Mouse (Mus musculus) heart, embryonic 13.5 days (tissue): ENCODE measurements around the gene Pygo2. TPM values are rescaled to one million over a fixed set of nuclear protein-coding genes. Genes with fewer than 3 reads are reported as not detected.

ENCODE experiments used
- ATAC-seq: fragments of 200-750 bp; cut with Nextera tagmentation; 2 replicates; pipeline ENCODE4 v1.8.0; 2017; ENCODE audit warnings: moderate TSS enrichment; ENCODE audit not compliant: insufficient number of reproducible peaks, low FRiP score, low TSS enrichment; ENCODE audit errors: extremely low read depth
- H3K27ac ChIP-seq: fragments of 300-500 bp; sonication (generic); replicated peaks from 2 replicates; pipeline ENCODE4 v1.5.1; 2015; ENCODE audit warnings: moderate library complexity, mild to moderate bottlenecking, inconsistent platforms
- H3K27me3 ChIP-seq: fragments of 300-500 bp; sonication (generic); replicated peaks from 2 replicates; pipeline ENCODE4 v1.6.1; 2015; ENCODE audit warnings: mild to moderate bottlenecking, inconsistent platforms
- H3K36me3 ChIP-seq: fragments of 300-500 bp; sonication (generic); 2 replicates; pipeline ENCODE4 v1.6.1; 2015; ENCODE audit warnings: mild to moderate bottlenecking, inconsistent platforms
- H3K4me1 ChIP-seq: fragments of 300-500 bp; sonication (generic); 2 replicates; pipeline ENCODE4 v1.6.1; 2015; ENCODE audit warnings: inconsistent platforms
- H3K4me2 ChIP-seq: fragments of 300-500 bp; sonication (generic); 2 replicates; pipeline ENCODE4 v1.6.1; 2015; ENCODE audit warnings: inconsistent platforms, mild to moderate bottlenecking, moderate library complexity
- H3K4me3 ChIP-seq: fragments of 300-500 bp; sonication (generic); 2 replicates; pipeline ENCODE4 v1.5.1; 2015; ENCODE audit warnings: moderate library complexity, mild to moderate bottlenecking, inconsistent platforms
- H3K9ac ChIP-seq: fragments of 300-500 bp; sonication (generic); 2 replicates; pipeline ENCODE4 v1.6.1; 2015; ENCODE audit warnings: inconsistent platforms, mild to moderate bottlenecking, moderate library complexity
- H3K9me3 ChIP-seq: fragments of 300-500 bp; sonication (generic); 2 replicates; pipeline ENCODE4 v1.6.1; 2016; ENCODE audit warnings: inconsistent platforms
- WGBS: fragments of 180-500 bp; shearing (Covaris S2); methylation state at CpG from one replicate; pipeline ENCODE4 v1.1.7; 2015; ENCODE audit warnings: mixed read lengths; 5-methylcytosine and 5-hydroxymethylcytosine counted together
- polyA plus RNA-seq: library from polyadenylated mRNA; unstranded; fragments of >200 nt; fragmentation: Nextera tagmentation; extraction: Ambion mirVana; gene quantifications from 2 replicates; pipeline ENCODE4 v1.2.1, GENCODE M21; 2015

Pygo2 gene
- polyA plus RNA-seq, 1 experiment from 2014 or later, result 24.3 TPM

GRCm38 (mm10) chr3:89394006-89394893, 35.8 kb upstream of the Pygo2 start, which contains the start of gene Zbtb7b:
Zbtb7b (minus strand) TSS chr3:89394776.
- peak; percentile 33 for ATAC-seq
- peak within 1 kb of the TSS; percentile 97 for H3K27ac ChIP-seq
- H3K4me1 ChIP-seq, result peaks cover 44% of the 10 kb centered on the region
- H3K4me3 ChIP-seq, result peak within 1 kb of the TSS; percentile 76
- H3K36me3 ChIP-seq, result peaks cover under 1% of the 10 kb centered on the region; the same call in 1 of the 2 replicates
- H3K9me3 ChIP-seq, result no peaks in the 10 kb centered on the region
- WGBS, result under 1% methylated on average over 36 of the region's 42 CpGs
- H3K4me2 ChIP-seq, result peak within 1 kb of the TSS; percentile 97
- no peaks in the 10 kb centered on the region for H3K27me3 ChIP-seq
- peak within 1 kb of the TSS; percentile 87 for H3K9ac ChIP-seq

GRCm38 (mm10) chr3:89394894-89395256, 35.1 kb upstream of the Pygo2 start:
- H3K27ac ChIP-seq, result peak overlapping the region; percentile 97
- WGBS, result 1% methylated on average over 12 of the region's 12 CpGs
- no peaks in the 10 kb centered on the region for H3K27me3 ChIP-seq
- H3K4me2 ChIP-seq, result peak overlapping the region; percentile 97
- peak overlapping the region; percentile 76 for H3K4me3 ChIP-seq
- H3K36me3 ChIP-seq, result peaks cover 7% of the 10 kb centered on the region
- peak overlapping the region; percentile 87 for H3K9ac ChIP-seq
- ATAC-seq, result peak; percentile 5; the same call in 1 of the 2 replicates
- H3K9me3 ChIP-seq, result no peaks in the 10 kb centered on the region
- H3K4me1 ChIP-seq, result peaks cover 38% of the 10 kb centered on the region

DNA sequence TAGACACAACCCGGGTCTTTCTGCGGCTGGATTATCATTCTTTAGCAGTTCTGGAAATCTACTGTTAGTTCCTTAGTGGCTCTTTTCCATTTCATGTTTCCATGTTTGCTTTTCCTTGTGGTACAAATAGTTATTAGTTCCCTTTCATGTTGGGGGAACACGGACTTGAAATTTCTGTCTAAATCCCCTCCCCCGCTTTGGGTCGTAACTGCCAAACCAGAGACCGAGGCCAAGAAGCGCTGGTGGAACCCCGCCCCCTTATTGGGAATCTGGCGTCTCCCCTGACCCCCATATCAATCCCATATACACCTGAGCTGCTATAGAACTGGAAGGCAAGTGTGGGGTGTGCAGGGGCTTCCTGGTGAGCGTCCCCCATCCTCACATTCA, 34.6 kb upstream of the Pygo2 start:
- peak overlapping the region; percentile 97 for H3K4me2 ChIP-seq
- peak overlapping the region; percentile 87 for H3K9ac ChIP-seq
- peak overlapping the region; percentile 97 for H3K27ac ChIP-seq
- H3K4me1 ChIP-seq, result peaks cover 33% of the 10 kb centered on the region
- H3K9me3 ChIP-seq, result no peaks in the 10 kb centered on the region
- H3K4me3 ChIP-seq, result peak overlapping the region; percentile 76
- H3K36me3 ChIP-seq, result peaks cover 12% of the 10 kb centered on the region
- H3K27me3 ChIP-seq, result no peaks in the 10 kb centered on the region
- ATAC-seq, result no peak
- 3% methylated on average over 10 of the region's 10 CpGs for WGBS

GRCm38 (mm10) chr3:89395806-89396653, 34.0 kb upstream of the Pygo2 start:
- Histone ChIP-seq H3K27ac (peak overlapping the region; percentile 97), H3K27me3 (no peaks in the 10 kb centered on the region), H3K4me3 (peak overlapping the region; percentile 76), H3K4me2 (peak overlapping the region; percentile 97), H3K9me3 (no peaks in the 10 kb centered on the region), H3K9ac (peak overlapping the region; percentile 87), H3K36me3 (peaks cover 17% of the 10 kb centered on the region), H3K4me1 (peaks cover 27% of the 10 kb centered on the region)
- WGBS, result under 1% methylated on average over 37 of the region's 44 CpGs
- no peak for ATAC-seq

GRCm38 (mm10) chr3:89396654-89397005, 33.4 kb upstream of the Pygo2 start:
- Histone ChIP-seq H3K27ac (peak overlapping the region; percentile 97), H3K4me1 (peaks cover 21% of the 10 kb centered on the region), H3K27me3 (no peaks in the 10 kb centered on the region)

GRCm38 (mm10) chr3:89401329-89401728, 28.7 kb upstream of the Pygo2 start:
- ATAC-seq, result no peak
- no peak overlapping the region for H3K4me2 ChIP-seq
- H3K36me3 ChIP-seq, result peaks cover 69% of the 10 kb centered on the region
- H3K9ac ChIP-seq, result no peak overlapping the region
- H3K27me3 ChIP-seq, result no peaks in the 10 kb centered on the region
- H3K9me3 ChIP-seq, result no peaks in the 10 kb centered on the region
- H3K27ac ChIP-seq, result no peak overlapping the region
- 85% methylated on average over 7 of the region's 7 CpGs for WGBS
- H3K4me1 ChIP-seq, result peaks cover 7% of the 10 kb centered on the region
- H3K4me3 ChIP-seq, result no peak overlapping the region

More at GRCm38 (mm10) chr3:89396654-89397005, 33.4 kb upstream of the Pygo2 start:
- Histone ChIP-seq H3K9me3 (no peaks in the 10 kb centered on the region), H3K36me3 (peaks cover 23% of the 10 kb centered on the region), H3K4me2 (peak overlapping the region; percentile 97), H3K9ac (peak overlapping the region; percentile 87), H3K4me3 (peak overlapping the region; percentile 76)
- no peak for ATAC-seq
- 1% methylated on average over 4 of the region's 4 CpGs for WGBS

- no peaks in the 10 kb centered on the region for H3K27me3 ChIP-seq
- WGBS, result 84% methylated on average over 5 of the region's 5 CpGs
- no peaks in the 10 kb centered on the region for H3K9me3 ChIP-seq
- H3K4me2 ChIP-seq, result no peak within 1 kb of the TSS
- ATAC-seq, result no peak
- H3K36me3 ChIP-seq, result peaks cover 79% of the 10 kb centered on the region
- H3K9ac ChIP-seq, result no peak within 1 kb of the TSS
- no peak within 1 kb of the TSS for H3K4me3 ChIP-seq
- H3K4me1 ChIP-seq, result no peaks in the 10 kb centered on the region
- H3K27ac ChIP-seq, result no peak within 1 kb of the TSS
These were observed 27.3 kb upstream of the Pygo2 start, which contains the start of gene Lenep for GRCm38 (mm10) chr3:89402693-89403092. Lenep (minus strand) TSS chr3:89402793.

GRCm38 (mm10) chr3:89406887-89407286, 23.1 kb upstream of the Pygo2 start:
- Histone ChIP-seq H3K9ac (no peak overlapping the region), H3K4me3 (no peak overlapping the region), H3K27me3 (no peaks in the 10 kb centered on the region), H3K9me3 (no peaks in the 10 kb centered on the region), H3K27ac (no peak overlapping the region), H3K4me1 (peaks cover 10% of the 10 kb centered on the region), H3K4me2 (no peak overlapping the region), H3K36me3 (peaks cover 67% of the 10 kb centered on the region)
- 92% methylated on average over 6 of the region's 6 CpGs for WGBS
- ATAC-seq, result no peak

DNA sequence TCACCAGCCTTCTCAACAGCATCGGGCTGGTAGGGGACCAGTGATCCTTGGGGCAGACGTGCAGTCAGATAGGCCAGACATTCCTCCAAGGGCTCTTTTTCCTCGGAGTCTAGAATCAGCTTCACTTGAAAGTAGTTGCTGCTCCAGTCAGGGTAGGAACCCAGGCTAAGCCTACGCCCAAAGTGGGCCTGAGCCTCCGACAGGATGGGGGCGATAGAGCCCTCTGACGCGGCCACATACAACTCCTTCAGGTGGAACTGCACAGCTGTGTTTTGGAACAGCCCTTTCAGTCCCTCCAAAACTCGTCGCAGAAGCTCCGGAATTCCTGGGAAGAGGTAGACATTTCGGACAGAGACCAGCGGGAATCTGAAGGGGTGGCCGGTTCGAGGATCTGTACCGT, 21.6 kb upstream of the Pygo2 start:
- no peak for ATAC-seq
- no peaks in the 10 kb centered on the region for H3K27me3 ChIP-seq
- H3K9ac ChIP-seq, result no peak overlapping the region
- 48% methylated on average over 16 of the region's 16 CpGs for WGBS
- peaks cover 10% of the 10 kb centered on the region for H3K4me1 ChIP-seq
- H3K27ac ChIP-seq, result no peak overlapping the region
- H3K36me3 ChIP-seq, result peaks cover 57% of the 10 kb centered on the region
- no peaks in the 10 kb centered on the region for H3K9me3 ChIP-seq
- H3K4me3 ChIP-seq, result no peak overlapping the region
- H3K4me2 ChIP-seq, result no peak overlapping the region

- Histone ChIP-seq H3K9me3 (no peaks in the 10 kb centered on the region), H3K27ac (no peak overlapping the region), H3K4me3 (no peak overlapping the region), H3K9ac (no peak overlapping the region), H3K27me3 (no peaks in the 10 kb centered on the region), H3K4me2 (no peak overlapping the region), H3K36me3 (peaks cover 56% of the 10 kb centered on the region), H3K4me1 (peaks cover 10% of the 10 kb centered on the region)
- no peak for ATAC-seq
- whole genome bisulfite sequencing, result 88% methylated on average over 3 of the region's 3 CpGs
These were observed 20.3 kb upstream of the Pygo2 start for GRCm38 (mm10) chr3:89409701-89410100.

DNA sequence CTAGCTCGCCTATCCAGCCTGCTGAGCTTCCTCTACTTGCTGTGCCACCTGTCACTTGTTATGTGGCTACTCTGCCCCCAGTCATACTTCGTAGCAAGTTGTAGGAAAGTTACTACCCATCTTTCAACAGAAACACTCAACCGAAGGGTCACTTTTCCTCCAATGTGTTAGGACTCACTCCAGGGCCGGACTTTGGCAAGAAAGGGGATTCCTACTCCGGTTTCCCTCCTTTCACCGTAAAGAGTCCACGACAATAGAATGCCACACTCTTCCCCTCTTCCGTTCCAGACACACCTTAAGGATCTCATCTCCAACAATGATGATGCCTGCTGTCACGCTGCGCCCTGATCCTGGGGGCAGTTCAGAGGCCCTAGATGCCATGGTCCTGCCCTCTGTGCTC, 19.1 kb upstream of the Pygo2 start:
- no peak for ATAC-seq
- peak overlapping the region; percentile 85 for H3K9ac ChIP-seq
- H3K4me1 ChIP-seq, result peaks cover 10% of the 10 kb centered on the region
- peak overlapping the region; percentile 87 for H3K4me2 ChIP-seq
- peaks cover 56% of the 10 kb centered on the region for H3K36me3 ChIP-seq
- no peaks in the 10 kb centered on the region for H3K9me3 ChIP-seq
- no peaks in the 10 kb centered on the region for H3K27me3 ChIP-seq
- 0 out of 2 replicates have a peak overlapping the region, but pooled peaks have one; percentile 59 for H3K27ac ChIP-seq
- WGBS, result 79% methylated on average over 10 of the region's 10 CpGs
- peak overlapping the region; percentile 63 for H3K4me3 ChIP-seq
